Mouse (Mus musculus) heart, embryonic 12.5 days (tissue): ENCODE results near the gene Ksr2. TPM values are rescaled to one million over a fixed set of nuclear protein-coding genes. Genes with fewer than 3 reads are reported as not detected.

Source experiments
- ATAC-seq: fragments of 200-750 bp; cut with Nextera tagmentation; 2 replicates; pipeline ENCODE4 v1.8.0; 2017; ENCODE audit warnings: moderate TSS enrichment, moderate library complexity; ENCODE audit not compliant: insufficient number of reproducible peaks, low FRiP score
- H3K27ac ChIP-seq: fragments of 300-500 bp; sonication (generic); 2 replicates; pipeline ENCODE4 v1.5.1; 2016; ENCODE audit warnings: mild to moderate bottlenecking, moderate library complexity; ENCODE audit not compliant: poor library complexity, severe bottlenecking
- H3K27me3 ChIP-seq: fragments of 300-500 bp; sonication (generic); replicated peaks from 2 replicates; pipeline ENCODE4 v1.6.1; 2016; ENCODE audit warnings: mild to moderate bottlenecking, moderate library complexity
- H3K36me3 ChIP-seq: fragments of 300-500 bp; sonication (generic); 2 replicates; pipeline ENCODE4 v1.6.1; 2016; ENCODE audit warnings: mild to moderate bottlenecking, moderate library complexity
- H3K4me1 ChIP-seq: fragments of 300-500 bp; sonication (generic); replicated peaks from 2 replicates; pipeline ENCODE4 v1.6.1; 2016; ENCODE audit warnings: mild to moderate bottlenecking
- H3K4me2 ChIP-seq: fragments of 300-500 bp; sonication (generic); 2 replicates; pipeline ENCODE4 v1.6.1; 2016; ENCODE audit warnings: mild to moderate bottlenecking, moderate library complexity
- H3K4me3 ChIP-seq: fragments of 300-500 bp; sonication (generic); 2 replicates; pipeline ENCODE4 v1.5.1; 2016; ENCODE audit warnings: mild to moderate bottlenecking
- H3K9ac ChIP-seq: fragments of 300-500 bp; sonication (generic); 2 replicates; pipeline ENCODE4 v1.6.1; 2016; ENCODE audit warnings: mild to moderate bottlenecking, moderate library complexity
- H3K9me3 ChIP-seq: fragments of 300-500 bp; sonication (generic); replicated peaks from 2 replicates; pipeline ENCODE4 v1.6.1; 2016; ENCODE audit warnings: mild to moderate bottlenecking, moderate library complexity
- WGBS: fragments of 180-500 bp; shearing (Covaris S2); methylation state at CpG from one replicate; pipeline ENCODE4 v1.1.7; 2016; 5-methylcytosine and 5-hydroxymethylcytosine counted together
- polyA plus RNA-seq: library from polyadenylated mRNA; unstranded; fragments of >200 nt; fragmentation: Nextera tagmentation; extraction: Ambion mirVana; gene quantifications from 2 replicates; pipeline ENCODE4 v1.2.1, GENCODE M21; 2016

The Ksr2 gene
- polyA plus RNA-seq, 1 experiment from 2014 or later: 0.15 TPM

DNA sequence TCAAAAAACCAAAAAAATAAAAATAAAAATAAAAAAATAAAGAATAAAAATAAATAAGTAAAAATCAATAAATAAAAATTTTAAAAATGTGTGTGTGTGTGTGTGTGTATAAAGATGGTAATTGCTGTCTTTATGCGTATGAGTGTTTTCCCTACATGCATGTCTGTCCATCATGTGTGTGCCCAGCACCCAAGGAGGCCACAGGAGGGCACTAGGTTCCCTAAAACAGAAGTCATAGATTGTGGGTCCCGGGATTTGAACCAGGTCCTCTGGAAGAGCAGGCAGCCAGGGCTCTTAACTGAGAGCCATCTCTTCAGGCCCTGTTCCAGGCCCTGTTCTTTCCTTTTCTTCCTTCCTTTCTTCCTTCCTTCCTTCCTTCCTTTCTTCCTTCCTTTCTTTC, 38.2 kb downstream of the Ksr2 start:
- no peak overlapping the region for H3K9ac ChIP-seq
- no peak overlapping the region for H3K4me3 ChIP-seq
- no peak overlapping the region for H3K4me2 ChIP-seq
- no peak for ATAC-seq
- H3K9me3 ChIP-seq: peaks cover 3% of the 10 kb centered on the region; the same call in 1 of the 2 replicates
- WGBS: 81% methylated on average over 2 of the region's 2 CpGs
- no peaks in the 10 kb centered on the region for H3K36me3 ChIP-seq
- no peak overlapping the region for H3K27ac ChIP-seq
- H3K4me1 ChIP-seq: peaks cover 7% of the 10 kb centered on the region
- peaks cover 4% of the 10 kb centered on the region; the same call in 1 of the 2 replicates for H3K27me3 ChIP-seq

DNA sequence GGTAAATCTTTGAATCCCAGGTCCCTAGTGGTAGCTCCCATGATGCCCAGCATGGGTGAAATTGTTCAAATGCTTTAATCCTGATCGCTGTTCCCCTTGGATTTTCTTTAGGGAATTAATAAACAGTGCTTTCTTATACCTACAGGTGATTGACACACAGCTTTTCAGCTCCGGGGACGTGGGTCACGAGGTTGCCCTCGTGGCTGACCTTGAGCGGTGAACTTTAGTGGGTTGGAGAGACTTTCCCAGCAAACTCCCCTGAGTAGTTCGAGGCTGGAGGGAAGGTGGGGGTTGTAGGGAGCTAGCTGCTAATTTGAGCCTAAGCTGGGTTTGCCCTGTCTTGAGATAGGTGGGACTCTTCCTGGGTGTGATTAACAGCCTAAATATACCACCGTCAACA, 41.7 kb downstream of the Ksr2 start:
- H3K4me2 ChIP-seq: 0 out of 2 replicates have a peak overlapping the region, but pooled peaks have one; percentile 11
- H3K9me3 ChIP-seq: no peaks in the 10 kb centered on the region
- peaks cover 7% of the 10 kb centered on the region for H3K4me1 ChIP-seq
- no peak overlapping the region for H3K4me3 ChIP-seq
- H3K9ac ChIP-seq: no peak overlapping the region
- WGBS: 43% methylated on average over 8 of the region's 8 CpGs
- no peak for ATAC-seq
- H3K27me3 ChIP-seq: no peaks in the 10 kb centered on the region
- no peaks in the 10 kb centered on the region for H3K36me3 ChIP-seq
- no peak overlapping the region for H3K27ac ChIP-seq

DNA sequence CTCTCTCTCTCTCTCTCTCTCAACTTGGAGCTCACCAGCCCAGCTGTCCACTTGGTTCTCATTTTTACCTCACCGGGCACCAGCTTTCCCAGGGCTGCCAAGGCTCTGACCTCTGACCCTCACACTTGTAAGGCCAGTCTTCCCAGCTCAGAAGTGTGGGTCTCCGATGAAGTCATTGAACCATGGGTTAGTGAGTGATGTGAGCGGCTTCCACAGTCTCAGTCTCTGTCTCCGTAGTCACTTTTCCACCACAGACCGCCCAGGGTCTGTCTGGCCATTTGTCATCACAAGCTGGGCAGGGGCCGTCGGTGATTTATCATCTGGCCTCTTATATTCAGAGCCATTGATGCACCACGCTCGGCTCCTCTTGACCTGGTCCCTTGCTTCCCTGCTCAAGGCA, 43.3 kb downstream of the Ksr2 start:
- WGBS: 64% methylated on average over 9 of the region's 9 CpGs
- no peak overlapping the region for H3K4me3 ChIP-seq
- no peak overlapping the region for H3K4me2 ChIP-seq
- no peak for ATAC-seq
- no peaks in the 10 kb centered on the region for H3K36me3 ChIP-seq
- H3K4me1 ChIP-seq: peaks cover 7% of the 10 kb centered on the region
- peaks cover 6% of the 10 kb centered on the region; the same call in 1 of the 2 replicates for H3K9me3 ChIP-seq
- no peaks in the 10 kb centered on the region for H3K27me3 ChIP-seq
- H3K9ac ChIP-seq: no peak overlapping the region
- no peak overlapping the region for H3K27ac ChIP-seq

DNA sequence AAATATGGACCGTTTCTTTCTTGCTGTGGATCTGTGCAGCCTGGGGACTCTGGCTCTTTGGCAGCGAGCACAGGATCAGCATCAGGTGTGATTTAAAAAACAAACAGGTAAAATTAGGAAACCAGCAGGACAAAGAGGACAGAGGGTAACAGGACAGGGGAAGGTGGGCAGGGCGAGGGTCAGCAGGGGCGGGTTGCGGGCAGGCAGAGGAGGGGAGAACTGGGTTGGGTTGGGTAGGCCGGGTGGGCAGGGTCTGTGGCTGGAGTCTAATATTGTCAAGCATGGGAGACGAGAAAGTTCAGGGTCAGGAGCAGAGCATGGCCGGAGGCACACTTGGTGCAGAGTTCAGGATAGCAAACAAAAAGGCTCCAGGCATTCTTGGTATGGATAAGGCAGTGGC, 43.8 kb downstream of the Ksr2 start:
- peaks cover 7% of the 10 kb centered on the region for H3K4me1 ChIP-seq
- WGBS: 70% methylated on average over 8 of the region's 8 CpGs
- H3K4me3 ChIP-seq: no peak overlapping the region
- peaks cover 6% of the 10 kb centered on the region; the same call in 1 of the 2 replicates for H3K9me3 ChIP-seq
- H3K36me3 ChIP-seq: no peaks in the 10 kb centered on the region
- H3K9ac ChIP-seq: no peak overlapping the region
- ATAC-seq: no peak
- H3K4me2 ChIP-seq: no peak overlapping the region
- no peaks in the 10 kb centered on the region for H3K27me3 ChIP-seq
- H3K27ac ChIP-seq: no peak overlapping the region

DNA sequence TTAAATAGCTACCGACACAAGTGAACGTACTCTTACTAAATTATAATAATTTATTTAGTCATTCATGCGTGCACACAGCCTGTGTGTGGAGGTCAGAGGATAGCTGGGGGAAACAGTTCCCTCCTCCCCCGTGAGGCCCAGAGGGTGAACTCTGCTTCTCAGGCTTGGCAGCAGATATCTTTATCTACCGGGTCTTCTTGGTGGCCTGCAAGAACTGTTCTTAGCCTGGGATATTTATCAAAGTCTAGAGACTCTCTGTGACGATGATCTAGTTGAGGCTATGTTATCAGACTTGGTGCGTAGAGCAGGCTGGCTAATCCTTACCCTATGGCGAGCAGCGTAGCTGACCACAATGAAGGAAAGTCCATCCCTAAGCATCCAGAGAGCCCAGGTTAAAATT, 45.1 kb downstream of the Ksr2 start:
- H3K4me1 ChIP-seq: peaks cover 7% of the 10 kb centered on the region
- H3K36me3 ChIP-seq: no peaks in the 10 kb centered on the region
- no peak for ATAC-seq
- WGBS: 53% methylated on average over 9 of the region's 9 CpGs
- no peaks in the 10 kb centered on the region for H3K27me3 ChIP-seq
- H3K9ac ChIP-seq: no peak overlapping the region
- H3K4me2 ChIP-seq: no peak overlapping the region
- H3K4me3 ChIP-seq: no peak overlapping the region
- H3K27ac ChIP-seq: no peak overlapping the region
- H3K9me3 ChIP-seq: peaks cover 6% of the 10 kb centered on the region; the same call in 1 of the 2 replicates

DNA sequence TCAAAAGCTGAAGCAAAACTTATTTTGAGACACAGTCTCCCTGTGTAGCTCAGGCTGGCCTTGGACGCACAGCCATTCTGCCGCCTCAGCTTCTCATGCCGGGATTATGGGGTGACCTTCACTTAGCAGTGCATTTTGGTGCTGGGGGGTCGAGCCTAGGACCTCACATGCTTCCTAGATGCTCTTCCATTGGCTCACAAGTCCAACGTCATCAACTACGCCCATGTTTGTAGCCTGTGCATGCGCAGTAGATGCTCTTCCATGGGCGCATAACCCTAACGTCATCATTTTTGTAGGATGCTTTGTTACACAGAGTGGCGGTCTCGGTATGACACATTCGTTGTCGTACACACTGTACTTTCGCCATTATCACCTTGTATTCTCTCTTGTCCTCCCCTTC, 46.5 kb downstream of the Ksr2 start:
- Histone ChIP-seq H3K9me3 (peaks cover 6% of the 10 kb centered on the region; the same call in 1 of the 2 replicates), H3K4me1 (peaks cover 7% of the 10 kb centered on the region), H3K4me2 (no peak overlapping the region), H3K27me3 (no peaks in the 10 kb centered on the region), H3K36me3 (no peaks in the 10 kb centered on the region), H3K9ac (no peak overlapping the region), H3K27ac (no peak overlapping the region), H3K4me3 (no peak overlapping the region)
- 89% methylated on average over 14 of the region's 14 CpGs for WGBS
- ATAC-seq: no peak

DNA sequence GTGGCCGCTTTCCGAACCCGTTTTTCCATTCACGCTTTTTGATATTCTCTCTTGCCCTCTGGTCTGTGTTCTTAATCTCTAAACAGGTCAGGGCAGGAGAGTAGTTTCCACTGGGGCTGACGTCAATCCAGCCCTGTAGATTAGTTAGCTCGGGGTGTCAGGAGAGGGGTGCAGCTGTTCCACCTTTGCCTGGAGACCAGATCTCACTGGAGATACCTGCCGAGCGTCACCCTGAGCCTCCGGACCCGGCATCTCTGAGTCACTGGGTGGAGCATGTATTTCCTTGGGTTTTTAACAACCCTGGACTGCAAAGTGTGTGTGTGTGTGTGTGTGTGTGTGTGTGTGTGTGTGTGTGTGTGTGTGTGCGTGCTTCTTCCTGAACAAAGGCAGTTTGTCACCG, 53.3 kb downstream of the Ksr2 start:
- no peaks in the 10 kb centered on the region for H3K27me3 ChIP-seq
- H3K4me3 ChIP-seq: no peak overlapping the region
- no peak overlapping the region for H3K27ac ChIP-seq
- H3K4me1 ChIP-seq: no peaks in the 10 kb centered on the region
- no peaks in the 10 kb centered on the region for H3K36me3 ChIP-seq
- H3K9ac ChIP-seq: no peak overlapping the region
- 52% methylated on average over 12 of the region's 12 CpGs for WGBS
- 0 out of 2 replicates have a peak, but pooled peaks cover 4% of the 10 kb centered on the region for H3K9me3 ChIP-seq
- H3K4me2 ChIP-seq: no peak overlapping the region
- no peak for ATAC-seq

DNA sequence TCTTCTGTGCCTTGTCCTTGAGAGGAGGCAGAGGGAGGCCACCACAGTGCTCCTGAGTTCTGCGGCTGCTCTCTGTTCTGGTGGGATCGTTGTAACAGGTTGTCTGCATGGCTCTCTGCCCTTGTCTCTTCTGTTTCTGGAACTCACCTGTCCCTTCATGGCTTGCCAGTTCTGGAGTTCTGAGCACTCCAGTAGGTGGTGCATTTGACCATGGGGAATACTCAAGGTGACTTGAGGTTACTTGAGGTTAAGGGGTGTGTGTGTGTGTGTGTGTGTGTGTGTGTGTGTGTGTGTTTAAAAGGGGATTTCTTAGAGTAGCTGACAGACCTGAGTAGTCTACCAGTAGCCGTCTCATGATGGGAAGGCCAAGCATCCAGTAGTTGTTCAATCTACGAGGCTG, 55.2 kb downstream of the Ksr2 start:
- no peaks in the 10 kb centered on the region for H3K36me3 ChIP-seq
- no peaks in the 10 kb centered on the region for H3K4me1 ChIP-seq
- no peak overlapping the region for H3K27ac ChIP-seq
- no peak overlapping the region for H3K9ac ChIP-seq
- no peak overlapping the region for H3K4me2 ChIP-seq
- 84% methylated on average over 4 of the region's 4 CpGs for WGBS
- no peak for ATAC-seq
- no peak overlapping the region for H3K4me3 ChIP-seq
- no peaks in the 10 kb centered on the region for H3K27me3 ChIP-seq
- 0 out of 2 replicates have a peak, but pooled peaks cover 4% of the 10 kb centered on the region for H3K9me3 ChIP-seq

DNA sequence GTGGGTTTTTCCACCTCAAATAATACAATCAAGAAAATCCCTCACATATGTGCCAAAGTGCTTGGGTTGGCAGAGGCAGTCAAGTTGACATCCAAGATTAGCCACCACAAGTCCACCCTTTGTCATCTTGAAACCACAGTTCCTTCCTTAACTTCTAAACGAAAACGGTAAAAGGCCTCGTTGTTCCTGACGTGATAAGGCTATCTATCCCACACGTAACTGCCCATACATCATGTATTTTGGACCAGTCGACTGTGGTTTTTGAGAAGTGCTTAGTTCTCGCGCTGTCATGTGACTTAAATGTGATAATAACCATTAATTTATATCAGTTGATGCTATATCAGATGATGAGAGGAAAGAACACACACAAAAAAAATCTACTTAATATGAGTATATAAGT, 55.8 kb downstream of the Ksr2 start:
- Histone ChIP-seq H3K36me3 (no peaks in the 10 kb centered on the region), H3K4me2 (no peak overlapping the region), H3K4me1 (no peaks in the 10 kb centered on the region), H3K4me3 (no peak overlapping the region), H3K9me3 (0 out of 2 replicates have a peak, but pooled peaks cover 4% of the 10 kb centered on the region), H3K27ac (no peak overlapping the region), H3K27me3 (no peaks in the 10 kb centered on the region), H3K9ac (no peak overlapping the region)
- 57% methylated on average over 8 of the region's 8 CpGs for WGBS
- ATAC-seq: no peak

DNA sequence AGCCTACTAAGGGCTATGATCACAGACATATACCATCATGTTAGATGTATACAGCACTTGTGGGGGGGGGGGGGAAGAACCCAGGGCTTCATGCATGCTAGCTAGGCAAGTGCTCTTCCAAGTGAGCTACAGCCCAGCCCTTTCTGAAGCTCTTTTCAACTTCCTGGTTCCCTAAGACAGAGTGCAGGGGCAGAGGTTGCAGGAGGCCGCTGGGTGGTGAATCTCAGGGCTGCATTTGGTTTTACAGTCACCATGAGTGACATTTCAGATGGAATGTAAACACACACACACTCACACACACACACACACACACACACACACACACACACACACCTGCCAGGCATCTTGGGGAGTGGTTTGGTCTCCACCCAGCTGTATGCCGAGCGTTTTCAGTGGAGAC, 67.4 kb downstream of the Ksr2 start:
- WGBS: 72% methylated on average over 3 of the region's 3 CpGs
- Histone ChIP-seq H3K9me3 (no peaks in the 10 kb centered on the region), H3K4me1 (no peaks in the 10 kb centered on the region), H3K36me3 (no peaks in the 10 kb centered on the region), H3K9ac (no peak overlapping the region), H3K27ac (no peak overlapping the region), H3K4me3 (no peak overlapping the region), H3K4me2 (no peak overlapping the region), H3K27me3 (no peaks in the 10 kb centered on the region)
- no peak for ATAC-seq

DNA sequence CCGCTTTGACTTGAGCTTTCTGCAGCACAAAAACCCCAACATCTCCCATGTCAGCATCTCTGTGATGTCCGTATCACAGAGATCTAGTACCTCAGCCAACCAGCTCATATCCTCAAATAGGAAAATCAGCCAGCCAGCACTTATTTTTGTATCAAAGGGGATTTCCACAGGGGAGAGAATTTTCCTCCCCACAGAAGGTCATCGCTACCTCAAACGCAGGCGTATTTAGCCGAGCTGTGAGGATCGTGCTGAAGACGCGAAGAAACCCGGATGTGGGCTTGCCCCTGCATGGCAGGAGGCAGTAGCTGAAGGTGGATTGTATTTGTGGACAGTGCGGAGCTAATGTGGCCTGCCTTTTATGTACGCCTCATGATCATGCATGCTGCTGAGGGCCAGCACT, 67.8 kb downstream of the Ksr2 start:
- no peak overlapping the region for H3K4me2 ChIP-seq

DNA sequence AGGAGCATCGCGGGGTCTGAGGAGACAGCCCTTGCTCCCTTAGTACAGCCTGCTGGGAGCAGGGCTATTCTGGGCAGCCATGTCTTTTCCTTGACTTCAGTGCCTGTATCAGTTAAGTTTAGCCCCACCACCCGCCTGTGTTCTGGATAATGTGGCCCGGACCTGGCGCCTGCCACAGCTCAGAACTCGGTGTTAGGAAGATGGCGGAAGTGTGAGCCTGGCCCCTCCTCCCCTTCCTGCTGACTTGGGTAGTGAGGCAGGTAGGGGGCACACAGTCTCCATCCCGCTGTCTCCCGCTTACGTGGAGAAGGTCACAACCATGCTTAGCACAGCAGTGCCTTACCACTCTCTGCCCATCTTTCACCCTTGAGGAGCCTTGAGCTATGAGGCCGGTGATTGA, 68.2 kb downstream of the Ksr2 start:
- Histone ChIP-seq H3K9ac (no peak overlapping the region), H3K4me3 (no peak overlapping the region), H3K27ac (no peak overlapping the region), H3K4me1 (no peaks in the 10 kb centered on the region), H3K36me3 (no peaks in the 10 kb centered on the region), H3K4me2 (no peak overlapping the region), H3K27me3 (no peaks in the 10 kb centered on the region), H3K9me3 (no peaks in the 10 kb centered on the region)
- ATAC-seq: no peak
- 57% methylated on average over 11 of the region's 11 CpGs for WGBS

More for the DNA sequence above, 67.8 kb downstream of the Ksr2 start:
- no peaks in the 10 kb centered on the region for H3K27me3 ChIP-seq
- 79% methylated on average over 12 of the region's 12 CpGs for WGBS
- no peak for ATAC-seq
- H3K27ac ChIP-seq: no peak overlapping the region
- no peaks in the 10 kb centered on the region for H3K4me1 ChIP-seq
- no peaks in the 10 kb centered on the region for H3K9me3 ChIP-seq
- H3K9ac ChIP-seq: no peak overlapping the region
- H3K4me3 ChIP-seq: no peak overlapping the region
- no peaks in the 10 kb centered on the region for H3K36me3 ChIP-seq
